Mouse (Mus musculus) midbrain, embryonic 14.5 days (tissue): ENCODE measurements around the gene Fn3k. TPM values are rescaled to one million over a fixed set of nuclear protein-coding genes. Genes with fewer than 3 reads are reported as not detected.

Experiments used
- ATAC-seq: fragments of 200-750 bp; cut with Nextera tagmentation; 2 replicates; pipeline ENCODE4 v1.8.0; 2017; ENCODE audit warnings: moderate number of reproducible peaks, moderate library complexity; ENCODE audit not compliant: low FRiP score, low TSS enrichment
- DNase-seq: peaks from one replicate; pipeline ENCODE4 v3.0.0-alpha.2; 2015
- H3K27ac ChIP-seq: fragments of 300-500 bp; sonication (generic); replicated peaks from 2 replicates; pipeline ENCODE4 v1.5.1; 2014; ENCODE audit warnings: mild to moderate bottlenecking, low read depth, low read length, moderate library complexity
- H3K27me3 ChIP-seq: fragments of 300-500 bp; sonication (generic); 2 replicates; pipeline ENCODE4 v1.6.1; 2014; ENCODE audit warnings: low read length, control low read depth, mixed read lengths; ENCODE audit not compliant: control insufficient read depth, insufficient read depth
- H3K36me3 ChIP-seq: fragments of 300-500 bp; sonication (generic); 2 replicates; pipeline ENCODE4 v1.6.1; 2014; ENCODE audit warnings: low read length, control low read depth; ENCODE audit not compliant: control insufficient read depth, insufficient read depth
- H3K4me1 ChIP-seq: fragments of 300-500 bp; sonication (generic); 2 replicates; pipeline ENCODE4 v1.6.1; 2014; ENCODE audit warnings: mild to moderate bottlenecking, antibody characterized with exemption, low read length, control low read depth; ENCODE audit not compliant: control insufficient read depth, insufficient read depth
- H3K4me2 ChIP-seq: fragments of 300-500 bp; sonication (generic); 2 replicates; pipeline ENCODE4 v1.6.1; 2014; ENCODE audit warnings: mild to moderate bottlenecking, low read length, moderate library complexity
- H3K4me3 ChIP-seq: fragments of 300-500 bp; sonication (generic); replicated peaks from 2 replicates; pipeline ENCODE4 v1.5.1; 2014; ENCODE audit warnings: low read depth, low read length
- H3K9ac ChIP-seq: fragments of 300-500 bp; sonication (generic); replicated peaks from 2 replicates; pipeline ENCODE4 v1.6.1; 2014; ENCODE audit warnings: mild to moderate bottlenecking, low read length, moderate library complexity
- H3K9me3 ChIP-seq: fragments of 300-500 bp; sonication (generic); 2 replicates; pipeline ENCODE4 v1.6.1; 2016; ENCODE audit warnings: low read length, control low read depth, mixed read lengths; ENCODE audit not compliant: control insufficient read depth
- WGBS: fragments of 180-500 bp; shearing (Covaris S2); extraction: QIAGEN DNeasy Blood & Tissue Kit; methylation state at CpG from one replicate; pipeline ENCODE4 v1.1.7; 2014; 5-methylcytosine and 5-hydroxymethylcytosine counted together
- polyA plus RNA-seq: library from polyadenylated mRNA; unstranded; fragments of >200 nt; fragmentation: Nextera tagmentation; extraction: Ambion mirVana; gene quantifications from 2 replicates; pipeline ENCODE4 v1.2.1, GENCODE M21; 2014

Fn3k gene
- 3.7 and 3.9 TPM in 2 replicates for polyA plus RNA-seq

GRCm38 (mm10) chr11:121434156-121435155 is at the start of gene Fn3k:
Gene Fn3k, plus strand, starts transcription at chr11:121434913.
- DNase-seq: peak; percentile 92
- H3K4me2 ChIP-seq: peak within 1 kb of the TSS; percentile 66
- H3K9me3 ChIP-seq: no peaks in the 10 kb centered on the region
- peak within 1 kb of the TSS; percentile 50; the same call in 1 of the 2 replicates for H3K9ac ChIP-seq
- H3K4me1 ChIP-seq: peaks cover 12% of the 10 kb centered on the region
- H3K4me3 ChIP-seq: peak within 1 kb of the TSS; percentile 43
- peaks cover 13% of the 10 kb centered on the region; the same call in 1 of the 2 replicates for H3K36me3 ChIP-seq
- WGBS: 8% methylated on average over 30 of the region's 30 CpGs
- H3K27ac ChIP-seq: peak within 1 kb of the TSS; percentile 53
- peak; percentile 95 for ATAC-seq
- H3K27me3 ChIP-seq: no peaks in the 10 kb centered on the region

GRCm38 (mm10) chr11:121387750-121388553 is 46.8 kb upstream of the Fn3k start, which contains the start of gene Rab40b:
Gene Rab40b, minus strand, starts transcription at chr11:121388251.
- peak; percentile 97 for DNase-seq
- Histone ChIP-seq H3K4me3 (peak within 1 kb of the TSS; percentile 66), H3K9ac (peak within 1 kb of the TSS; percentile 52), H3K4me2 (peak within 1 kb of the TSS; percentile 75), H3K27ac (peak within 1 kb of the TSS; percentile 49), H3K36me3 (no peaks in the 10 kb centered on the region), H3K27me3 (0 out of 2 replicates have a peak, but pooled peaks cover 6% of the 10 kb centered on the region), H3K4me1 (no peaks in the 10 kb centered on the region), H3K9me3 (no peaks in the 10 kb centered on the region)
- WGBS: under 1% methylated on average over 61 of the region's 61 CpGs
- ATAC-seq: peak; percentile 99

GRCm38 (mm10) chr11:121388554-121388945 is 46.2 kb upstream of the Fn3k start:
- Histone ChIP-seq H3K36me3 (no peaks in the 10 kb centered on the region), H3K27ac (no peak overlapping the region), H3K4me3 (peak overlapping the region; percentile 66), H3K4me2 (peak overlapping the region; percentile 75), H3K9ac (no peak overlapping the region), H3K27me3 (0 out of 2 replicates have a peak, but pooled peaks cover 6% of the 10 kb centered on the region), H3K4me1 (no peaks in the 10 kb centered on the region), H3K9me3 (no peaks in the 10 kb centered on the region)
- DNase-seq (no peak), ATAC-seq (0 out of 2 replicates have a peak, but pooled peaks have one; percentile 17)
- 11% methylated on average over 6 of the region's 6 CpGs for WGBS

- H3K9me3 ChIP-seq: no peaks in the 10 kb centered on the region
- no peaks in the 10 kb centered on the region for H3K36me3 ChIP-seq
- H3K4me2 ChIP-seq: no peak overlapping the region
- no peak overlapping the region for H3K4me3 ChIP-seq
- DNase-seq: no peak
- 67% methylated on average over 3 of the region's 3 CpGs for WGBS
- no peaks in the 10 kb centered on the region for H3K4me1 ChIP-seq
- H3K27me3 ChIP-seq: 0 out of 2 replicates have a peak, but pooled peaks cover 6% of the 10 kb centered on the region
- no peak for ATAC-seq
- H3K9ac ChIP-seq: no peak overlapping the region
- H3K27ac ChIP-seq: no peak overlapping the region
Measured at GRCm38 (mm10) chr11:121390793-121391192, 43.9 kb upstream of the Fn3k start.

GRCm38 (mm10) chr11:121392405-121392804 is 42.3 kb upstream of the Fn3k start:
- H3K9ac ChIP-seq: no peak overlapping the region
- no peak overlapping the region for H3K4me3 ChIP-seq
- WGBS: 91% methylated on average over 3 of the region's 3 CpGs
- no peak overlapping the region for H3K4me2 ChIP-seq
- H3K27me3 ChIP-seq: no peaks in the 10 kb centered on the region
- H3K27ac ChIP-seq: no peak overlapping the region
- no peaks in the 10 kb centered on the region for H3K9me3 ChIP-seq
- no peak for ATAC-seq
- H3K36me3 ChIP-seq: no peaks in the 10 kb centered on the region
- no peak for DNase-seq
- no peaks in the 10 kb centered on the region for H3K4me1 ChIP-seq

GRCm38 (mm10) chr11:121407366-121408155 is 27.2 kb upstream of the Fn3k start:
- Histone ChIP-seq H3K36me3 (no peaks in the 10 kb centered on the region), H3K4me1 (no peaks in the 10 kb centered on the region), H3K4me2 (no peak overlapping the region), H3K27me3 (no peaks in the 10 kb centered on the region), H3K9ac (no peak overlapping the region), H3K27ac (no peak overlapping the region), H3K4me3 (no peak overlapping the region), H3K9me3 (no peaks in the 10 kb centered on the region)
- WGBS: 72% methylated on average over 3 of the region's 3 CpGs
- DNase-seq: no peak
- ATAC-seq: no peak

- Histone ChIP-seq H3K36me3 (no peaks in the 10 kb centered on the region), H3K4me1 (no peaks in the 10 kb centered on the region), H3K4me2 (no peak overlapping the region), H3K27me3 (no peaks in the 10 kb centered on the region), H3K4me3 (no peak overlapping the region), H3K27ac (no peak overlapping the region), H3K9me3 (no peaks in the 10 kb centered on the region), H3K9ac (no peak overlapping the region)
- ATAC-seq (no peak), DNase-seq (no peak)
- 89% methylated on average over 5 of the region's 5 CpGs for WGBS
Measured at GRCm38 (mm10) chr11:121414762-121415161, 20.0 kb upstream of the Fn3k start.

GRCm38 (mm10) chr11:121415351-121415750 is 19.4 kb upstream of the Fn3k start:
- WGBS: 80% methylated on average over 5 of the region's 5 CpGs
- Histone ChIP-seq H3K36me3 (no peaks in the 10 kb centered on the region), H3K9ac (no peak overlapping the region), H3K27me3 (no peaks in the 10 kb centered on the region), H3K4me1 (peaks cover under 1% of the 10 kb centered on the region; the same call in 1 of the 2 replicates), H3K27ac (no peak overlapping the region), H3K4me2 (no peak overlapping the region), H3K4me3 (no peak overlapping the region), H3K9me3 (no peaks in the 10 kb centered on the region)
- no peak for ATAC-seq
- DNase-seq: no peak
